Mouse (Mus musculus): ENCODE results near the gene Tomm7. TPM values are rescaled to one million over a fixed set of nuclear protein-coding genes. Genes with fewer than 3 reads are reported as not detected.
"Not testable (repeated sequence)": the region's sequence is repeated elsewhere in the genome, so short reads cannot be mapped to it uniquely, and the experiment has no call there.

The Tomm7 gene
- polyA plus RNA-seq (2017; shearing (Covaris generic)) = 100 to 1,000 TPM in 1 of 2 experiments, 10 to 100 TPM in 1; 78.4 to 114 TPM

- peak; percentile 88 for ATAC-seq
These were observed at the start of gene Tomm7 for GRCm38 (mm10) chr5:23843674-23844530. Tomm7 (minus strand) TSS chr5:23844161.

- ATAC-seq = no peak
These were observed 49.3 kb upstream of the Tomm7 start for GRCm38 (mm10) chr5:23893156-23893863.

- no peak for ATAC-seq
These were observed 46.8 kb upstream of the Tomm7 start for GRCm38 (mm10) chr5:23890734-23891133.

- no peak for ATAC-seq
These were observed 45.5 kb upstream of the Tomm7 start for GRCm38 (mm10) chr5:23889461-23889860.

GRCm38 (mm10) chr5:23887111-23887510 lies 43.1 kb upstream of the Tomm7 start:
- no peak for ATAC-seq

- peak; percentile 75 for ATAC-seq
These were observed 30.5 kb upstream of the Tomm7 start for GRCm38 (mm10) chr5:23874457-23874856.

GRCm38 (mm10) chr5:23872586-23872985 lies 28.6 kb upstream of the Tomm7 start:
- ATAC-seq = no peak

GRCm38 (mm10) chr5:23871323-23871722 lies 27.4 kb upstream of the Tomm7 start:
- ATAC-seq = not testable (repeated sequence)

GRCm38 (mm10) chr5:23865941-23866340 lies 22.0 kb upstream of the Tomm7 start:
- no peak for ATAC-seq

- ATAC-seq = no peak
These were observed 20.3 kb upstream of the Tomm7 start for GRCm38 (mm10) chr5:23864054-23864965.

GRCm38 (mm10) chr5:23863166-23864053 lies 19.4 kb upstream of the Tomm7 start:
- ATAC-seq = no peak

- ATAC-seq = no peak
These were observed 18.3 kb upstream of the Tomm7 start for GRCm38 (mm10) chr5:23862291-23862690.

GRCm38 (mm10) chr5:23861721-23862120 lies 17.8 kb upstream of the Tomm7 start:
- ATAC-seq = no peak

- no peak for ATAC-seq
These were observed 15.9 kb upstream of the Tomm7 start for GRCm38 (mm10) chr5:23859896-23860295.

GRCm38 (mm10) chr5:23859087-23859718 lies 15.2 kb upstream of the Tomm7 start:
- ATAC-seq = no peak

- ATAC-seq = no peak
These were observed 14.7 kb upstream of the Tomm7 start for GRCm38 (mm10) chr5:23858643-23859042.

- ATAC-seq = no peak
These were observed 14.0 kb upstream of the Tomm7 start for GRCm38 (mm10) chr5:23858001-23858400.

GRCm38 (mm10) chr5:23857189-23857588 lies 13.2 kb upstream of the Tomm7 start:
- ATAC-seq = no peak

GRCm38 (mm10) chr5:23856164-23856563 lies 12.2 kb upstream of the Tomm7 start:
- ATAC-seq = no peak

GRCm38 (mm10) chr5:23855484-23855883 lies 11.5 kb upstream of the Tomm7 start:
- ATAC-seq = no peak

- ATAC-seq = not testable (repeated sequence)
These were observed 9.0 kb upstream of the Tomm7 start for GRCm38 (mm10) chr5:23852916-23853315.

All from activated CD4-positive, CD25-positive, alpha-beta regulatory T cell, adult 4 months (primary cell).